Mouse (Mus musculus) brain, embryonic 14.5 days (tissue): ENCODE results near the gene Ndrg3.

Source experiments
- CTCF ChIP-seq: fragments of 200-500 bp; IDR thresholded peaks from 2 replicates; pipeline ENCODE4 v1.5.1; 2012; ENCODE audit warnings: inconsistent platforms, mild to moderate bottlenecking, moderate library complexity, borderline replicate concordance; ENCODE audit not compliant: insufficient read depth, insufficient read length; ENCODE audit errors: extremely low read depth
- POLR2A ChIP-seq: fragments of 200-500 bp; IDR thresholded peaks from 2 replicates; pipeline ENCODE4 v1.6.1; 2012; ENCODE audit warnings: mild to moderate bottlenecking, inconsistent platforms, borderline replicate concordance; ENCODE audit not compliant: poor library complexity, insufficient read depth, insufficient read length, severe bottlenecking; ENCODE audit errors: extremely low read depth

- TF ChIP-seq CTCF (no peak), POLR2A (no peak)
These were observed 75.3 kb downstream of the Ndrg3 start for GRCm38 (mm10) chr2:156916419-156917125.
